Mouse (Mus musculus) ES-E14 (cell line): Measurements from ENCODE around the gene Pde7b.

ENCODE experiments used
- CHD2 ChIP-seq: IDR thresholded peaks from 2 replicates; pipeline ENCODE4 v1.6.1; 2014; ENCODE audit warnings: mild to moderate bottlenecking, low read depth, low read length, inconsistent platforms
- HCFC1 ChIP-seq: IDR thresholded peaks from 2 replicates; pipeline ENCODE4 v1.6.1; 2012; ENCODE audit warnings: low read length, inconsistent platforms, borderline replicate concordance; ENCODE audit not compliant: insufficient read depth
- MAFK ChIP-seq: IDR thresholded peaks from 2 replicates; pipeline ENCODE4 v1.6.1; 2014; ENCODE audit warnings: mild to moderate bottlenecking, low read depth, low read length, inconsistent platforms; ENCODE audit not compliant: insufficient read depth
- ZC3H11A ChIP-seq: IDR thresholded peaks from 2 replicates; pipeline ENCODE4 v1.6.1; 2012; ENCODE audit warnings: low read depth, mild to moderate bottlenecking, inconsistent platforms, low read length, borderline replicate concordance

DNA sequence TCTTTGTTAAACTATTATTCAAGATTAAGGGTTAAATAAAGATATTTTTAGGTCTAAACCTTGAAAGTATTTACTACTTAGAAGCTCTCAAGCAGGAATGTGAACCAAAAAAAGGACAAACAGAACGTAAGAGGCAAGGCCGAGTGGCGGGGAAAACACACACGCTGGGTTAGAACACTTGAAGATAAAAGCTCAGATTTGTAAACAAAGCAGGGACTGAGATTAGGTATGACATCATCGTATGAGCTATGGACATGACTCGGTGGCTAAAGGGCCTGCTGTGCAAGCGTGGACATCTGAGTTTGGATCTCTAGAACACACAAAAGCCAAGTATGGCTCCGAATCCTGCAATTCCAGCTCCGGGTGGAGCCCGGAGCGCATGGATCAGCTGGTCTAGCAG lies 29.2 kb downstream of the Pde7b start:
- TF ChIP-seq HCFC1 (no peak), MAFK (no peak), ZC3H11A (no peak), CHD2 (no peak)
